Mouse (Mus musculus) gastrocnemius, postnatal 10 days (tissue): ENCODE results near the gene Slc16a11. TPM values are rescaled to one million over a fixed set of nuclear protein-coding genes. Genes with fewer than 3 reads are reported as not detected.

Experiments
- DNase-seq: peaks from one replicate; pipeline ENCODE4 v3.0.0; 2021; ENCODE audit warnings: mixed read lengths
- total RNA-seq, 2 experiments: library from RNA; stranded (reverse); gene quantifications; 2 replicates each; pipeline ENCODE4 v1.2.3; 2021

The Slc16a11 gene
- total RNA-seq, 2 experiments from 2014 or later, result 0.63 TPM; not detected in 1

GRCm38 (mm10) chr11:70225798-70226601 is 13.4 kb downstream of the Slc16a11 start:
- DNase-seq, result no peak

GRCm38 (mm10) chr11:70226602-70226890 is 14.0 kb downstream of the Slc16a11 start:
- DNase-seq, result no peak

DNA sequence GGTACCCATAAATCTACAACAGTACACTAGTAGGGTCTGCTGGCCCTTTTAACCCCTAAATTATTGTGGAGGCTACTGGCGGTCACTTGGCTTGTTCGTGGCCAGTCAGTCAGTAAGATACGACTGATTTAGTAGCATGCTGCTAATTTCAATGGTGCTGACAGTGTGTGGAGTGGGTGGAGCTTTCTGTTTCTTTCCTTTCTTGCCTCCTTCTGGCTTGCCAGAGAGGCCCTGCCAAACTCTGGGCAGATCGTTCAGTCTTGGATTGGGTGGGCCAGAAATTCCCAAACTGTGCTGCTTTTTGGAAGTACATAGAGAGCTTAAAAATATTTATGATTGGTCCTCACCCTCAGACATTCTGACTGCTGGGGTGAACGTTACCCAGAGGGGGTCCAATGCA is 14.6 kb downstream of the Slc16a11 start:
- no peak for DNase-seq

DNA sequence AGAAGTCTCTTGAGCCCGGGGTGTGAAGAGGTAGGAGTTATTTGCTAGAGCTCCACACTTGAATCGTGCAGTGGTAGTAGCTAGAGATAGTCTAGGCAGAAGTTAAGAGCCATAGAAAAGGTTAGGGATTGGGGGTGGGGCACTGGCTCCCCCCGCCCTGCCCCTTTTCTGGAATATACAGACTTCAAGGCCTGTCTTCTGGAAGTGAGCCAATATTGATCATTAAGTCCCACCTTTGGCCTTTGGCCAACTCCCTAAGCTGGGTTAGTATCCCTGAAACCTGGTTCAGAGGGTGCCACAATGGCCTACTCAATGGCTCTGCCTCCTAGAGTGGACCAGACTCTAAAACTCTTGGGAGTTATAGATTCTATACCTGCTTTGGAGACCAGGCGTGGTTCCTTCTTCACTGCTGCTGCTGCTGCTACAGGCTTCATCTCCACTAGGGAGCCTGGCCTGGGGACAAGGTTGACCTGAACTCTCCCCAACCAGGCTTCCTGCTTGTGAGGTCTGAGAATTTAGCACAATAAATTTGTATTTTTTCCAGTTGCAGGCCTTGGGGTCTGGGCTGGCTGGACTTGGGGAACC is 15.2 kb downstream of the Slc16a11 start:
- DNase-seq, result no peak

DNA sequence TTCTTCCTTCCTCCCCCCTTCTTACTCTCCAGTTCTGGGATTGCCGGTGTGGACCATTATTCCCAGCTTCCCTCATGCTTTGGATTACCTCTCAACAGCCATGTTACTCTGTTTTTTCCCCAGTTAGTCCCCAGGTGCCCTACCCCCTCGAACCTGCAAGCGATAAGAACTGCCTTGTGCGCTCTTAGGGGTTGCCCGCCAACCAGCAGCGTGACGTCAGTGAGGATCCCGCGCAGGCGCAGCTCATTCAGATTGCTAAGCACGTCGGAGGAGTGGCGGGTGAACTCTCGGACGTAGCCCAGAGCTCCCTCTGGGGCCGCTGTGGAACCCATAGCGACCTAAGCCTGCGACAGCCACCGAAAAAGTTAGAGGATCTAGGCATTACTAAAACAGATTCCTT is 16.3 kb downstream of the Slc16a11 start:
- peak; percentile 77 for DNase-seq

- DNase-seq, result no peak
Measured at GRCm38 (mm10) chr11:70229260-70230010, 16.9 kb downstream of the Slc16a11 start, which contains the start of gene Bcl6b. Bcl6b (minus strand) TSS chr11:70229798.

GRCm38 (mm10) chr11:70230239-70230727 is 17.7 kb downstream of the Slc16a11 start:
- DNase-seq, result peak; percentile 91

DNA sequence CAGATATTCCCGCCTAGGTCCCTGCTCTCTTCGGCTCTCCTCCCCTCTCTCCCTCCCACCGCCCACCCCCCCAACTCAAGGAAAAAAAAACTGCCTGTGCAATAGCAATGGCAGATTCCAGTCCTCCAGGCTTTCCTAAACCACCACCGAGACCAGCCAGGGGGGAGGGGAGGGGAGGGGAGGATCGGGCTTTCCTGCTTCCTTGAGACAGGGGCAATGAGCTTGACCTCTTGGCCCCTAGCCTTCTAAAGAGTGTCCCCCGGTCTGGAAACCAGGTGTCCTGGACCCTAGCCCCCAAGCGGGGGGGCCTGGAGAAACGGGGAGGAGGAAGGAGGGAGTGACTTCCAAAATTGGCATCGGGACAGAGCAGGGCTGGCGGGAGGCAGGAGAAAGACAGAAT is 20.0 kb downstream of the Slc16a11 start:
- peak; percentile 60 for DNase-seq

DNA sequence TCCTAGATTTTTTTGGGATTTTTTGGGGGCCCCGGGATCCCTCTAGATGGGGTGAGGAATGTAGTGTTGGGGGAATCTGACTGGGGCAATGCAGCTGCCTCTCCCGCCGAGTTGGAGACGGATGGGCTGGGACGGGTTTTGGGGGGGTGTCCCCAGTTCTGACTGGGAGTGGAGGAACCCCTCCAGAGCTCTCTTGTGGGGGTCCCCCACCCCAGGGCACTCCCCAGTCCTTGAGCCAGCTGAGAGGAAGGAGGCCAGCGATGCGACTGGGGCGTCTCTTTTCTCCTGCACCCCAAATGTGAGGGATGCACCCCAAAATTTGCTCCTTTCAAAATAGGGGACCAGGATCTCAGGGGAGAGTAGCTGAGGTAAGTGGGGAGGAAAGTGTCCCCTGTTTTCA is 20.5 kb downstream of the Slc16a11 start:
- DNase-seq, result no peak

- DNase-seq, result no peak
Measured at GRCm38 (mm10) chr11:70234037-70234436, 21.5 kb downstream of the Slc16a11 start.

DNA sequence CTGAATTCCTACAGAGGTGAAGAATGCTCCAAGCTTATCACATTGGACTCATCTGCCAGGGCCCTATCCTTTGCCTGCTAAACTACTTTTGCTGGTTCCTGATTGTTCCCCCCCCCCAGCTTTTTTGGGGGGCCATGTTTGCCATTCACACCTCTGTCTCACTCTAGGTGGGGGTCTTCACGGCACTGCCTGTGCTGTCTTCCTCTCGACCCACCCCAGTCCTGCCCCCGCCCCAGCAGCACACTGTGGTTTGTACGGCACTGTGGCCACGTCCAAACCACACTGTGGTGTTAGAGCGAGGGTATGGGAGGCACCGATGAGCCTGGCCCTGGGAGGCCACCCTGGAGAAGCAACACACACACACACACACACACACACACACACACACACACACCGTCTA is 21.9 kb downstream of the Slc16a11 start:
- no peak for DNase-seq

DNA sequence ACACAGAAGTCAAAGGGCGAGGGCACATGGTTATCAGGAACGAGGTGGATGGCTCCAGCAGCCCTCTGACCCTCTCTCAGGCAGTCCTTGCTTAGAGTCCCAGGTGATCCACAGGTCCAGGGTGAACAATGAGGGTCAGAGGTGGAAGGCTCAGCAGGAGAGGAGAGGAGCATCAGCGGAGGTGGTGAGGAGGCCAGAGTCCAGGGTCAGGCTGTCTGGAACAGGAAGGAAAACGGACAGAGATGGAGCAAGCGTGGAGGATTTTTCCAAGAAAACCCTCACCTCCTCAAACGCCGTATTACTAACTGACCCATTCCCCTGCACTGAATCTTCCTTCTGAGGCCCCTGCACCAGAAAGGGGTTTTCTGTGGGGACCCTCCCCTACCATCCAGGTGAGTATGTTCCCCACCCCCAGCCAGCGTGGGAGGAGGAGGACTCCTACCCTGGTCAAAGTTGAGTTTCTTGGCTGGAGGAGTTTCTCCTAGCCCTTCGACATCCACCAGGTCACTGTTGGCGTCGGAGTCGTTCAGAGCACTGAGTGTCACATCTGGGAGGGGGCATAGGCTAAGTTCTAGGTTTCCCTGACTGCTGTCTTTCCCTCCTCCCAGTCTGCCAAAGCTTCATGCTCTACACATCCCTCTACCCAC is 22.8 kb downstream of the Slc16a11 start:
- DNase-seq, result no peak

- DNase-seq, result no peak
Measured at GRCm38 (mm10) chr11:70236717-70237116, 24.2 kb downstream of the Slc16a11 start.

DNA sequence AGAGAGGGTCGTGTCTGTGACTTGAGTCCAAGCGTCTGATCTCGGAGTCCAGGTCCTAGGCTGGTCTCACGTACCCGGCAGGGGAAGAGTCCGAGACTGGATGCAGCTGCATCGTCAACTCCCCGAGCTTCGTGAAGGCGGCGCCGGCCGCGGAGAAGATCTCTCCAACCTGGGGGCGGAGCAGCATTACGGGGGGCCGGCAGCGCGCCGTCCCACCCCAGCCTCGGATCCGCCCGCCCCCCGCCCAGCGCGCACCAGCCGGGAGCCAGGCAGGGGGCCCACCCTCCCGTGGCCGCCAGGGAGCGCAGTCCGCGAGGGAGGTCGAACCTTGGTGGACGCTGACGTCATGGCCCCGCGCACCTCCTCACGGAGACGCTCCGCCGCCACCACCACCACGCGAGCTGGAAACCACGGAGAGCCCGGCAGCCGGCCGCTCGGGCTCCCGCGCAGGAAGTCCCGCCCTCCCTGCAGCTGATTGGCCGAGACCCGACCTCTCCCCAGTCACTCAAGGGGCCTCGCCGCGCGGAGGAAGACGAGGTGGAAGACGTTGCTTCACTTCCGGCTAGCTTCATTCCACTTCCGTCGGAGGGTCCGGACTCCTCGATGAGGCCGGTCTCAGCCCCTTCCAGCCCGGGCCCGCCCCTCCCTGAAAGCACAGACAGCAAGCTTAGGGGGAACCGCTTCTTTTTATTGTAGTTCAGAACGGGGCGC is 25.1 kb downstream of the Slc16a11 start, which contains the start of gene 0610010K14Rik:
Gene 0610010K14Rik, minus strand, starts transcription at position 458 of the 711 bp plus-strand sequence.
- peak; percentile 98 for DNase-seq

DNA sequence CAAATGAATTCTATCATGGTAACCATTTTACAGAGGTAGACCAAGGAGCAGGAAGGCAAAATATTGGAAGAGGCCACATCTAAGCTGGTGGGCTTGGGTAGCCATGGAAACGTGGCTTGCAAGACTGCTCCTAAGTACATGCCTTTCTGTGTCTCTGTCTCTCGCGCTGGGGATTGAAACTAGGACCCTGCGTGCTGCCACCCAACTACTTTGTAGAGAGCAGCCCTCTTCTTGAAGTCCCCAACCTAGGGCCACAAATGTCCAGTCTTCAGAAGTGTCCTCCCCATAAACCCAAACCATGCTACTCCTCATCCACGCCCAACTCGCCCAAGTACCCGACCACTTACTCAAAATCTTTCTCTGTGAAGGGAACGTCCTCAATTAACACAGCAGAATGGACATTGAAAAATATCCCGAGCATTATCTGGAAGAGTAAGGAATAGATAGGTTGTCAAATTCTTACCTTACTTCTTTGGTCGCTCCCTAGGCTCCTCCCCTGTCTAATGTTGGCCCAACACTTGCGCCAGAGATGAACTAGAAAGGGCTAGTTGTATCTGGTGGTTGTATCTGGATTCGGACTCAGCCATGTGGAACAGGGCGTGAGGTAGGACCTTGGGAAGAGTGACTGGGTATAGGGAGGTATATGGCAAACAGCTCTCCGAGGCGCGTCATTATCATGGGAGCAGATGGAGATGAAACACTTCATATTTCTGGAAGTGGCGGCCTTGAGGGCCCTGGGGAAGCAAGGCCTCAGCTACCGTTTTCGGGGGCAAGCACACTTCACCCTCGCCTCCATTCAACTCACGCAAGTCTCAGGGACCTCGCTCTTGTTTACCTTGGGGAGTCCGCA is 26.3 kb downstream of the Slc16a11 start:
- no peak for DNase-seq

- DNase-seq, result peak; percentile 66
Measured at GRCm38 (mm10) chr11:70239541-70240279, 27.2 kb downstream of the Slc16a11 start, which contains the start of the genes Gm21988 and Rnasek. Gm21988 (minus strand) TSS chr11:70239830. Rnasek (minus strand) TSS chr11:70239842.

DNA sequence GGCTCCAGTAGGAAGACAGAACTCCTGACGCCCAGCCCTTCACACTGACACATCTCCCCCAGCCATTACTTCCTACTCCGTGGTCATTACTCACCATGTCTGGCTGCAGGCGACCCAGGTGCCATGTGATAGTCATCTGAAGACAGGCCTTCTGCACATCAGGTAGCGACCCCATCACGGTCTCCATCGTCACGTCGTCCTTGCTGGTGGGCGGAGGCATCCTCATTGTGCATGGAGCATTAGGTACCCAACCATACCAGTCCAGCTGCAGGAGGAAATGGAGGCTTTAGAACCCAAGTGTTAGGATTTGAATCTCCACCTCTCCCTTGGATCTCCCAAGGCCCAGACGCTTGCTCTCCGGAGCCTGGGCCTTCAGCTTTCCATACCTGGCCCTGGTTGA is 30.0 kb downstream of the Slc16a11 start:
- DNase-seq, result no peak

GRCm38 (mm10) chr11:70247136-70247845 is 34.7 kb downstream of the Slc16a11 start:
- DNase-seq, result peak; percentile 72

DNA sequence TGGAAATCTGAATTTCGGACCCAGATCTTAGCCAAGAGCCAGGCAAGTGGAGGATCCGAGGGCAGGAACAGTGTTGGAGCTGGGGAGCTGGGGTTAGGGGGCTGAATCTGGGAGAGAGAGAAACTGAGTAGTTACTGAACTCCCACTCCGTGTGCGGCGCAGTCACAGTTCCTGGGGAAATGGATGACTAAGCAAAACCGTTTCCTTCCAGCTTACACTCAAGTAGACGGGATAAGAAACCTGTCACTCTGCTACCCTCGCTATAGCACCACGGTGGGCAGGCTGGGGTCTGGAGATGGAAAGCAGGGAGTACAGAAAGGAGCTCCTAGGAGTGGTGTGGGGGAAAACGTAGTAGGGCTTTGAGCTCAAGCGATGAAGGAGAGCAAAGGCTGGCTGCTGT is 37.6 kb downstream of the Slc16a11 start:
- DNase-seq, result no peak
